In the genomic region with DNA sequence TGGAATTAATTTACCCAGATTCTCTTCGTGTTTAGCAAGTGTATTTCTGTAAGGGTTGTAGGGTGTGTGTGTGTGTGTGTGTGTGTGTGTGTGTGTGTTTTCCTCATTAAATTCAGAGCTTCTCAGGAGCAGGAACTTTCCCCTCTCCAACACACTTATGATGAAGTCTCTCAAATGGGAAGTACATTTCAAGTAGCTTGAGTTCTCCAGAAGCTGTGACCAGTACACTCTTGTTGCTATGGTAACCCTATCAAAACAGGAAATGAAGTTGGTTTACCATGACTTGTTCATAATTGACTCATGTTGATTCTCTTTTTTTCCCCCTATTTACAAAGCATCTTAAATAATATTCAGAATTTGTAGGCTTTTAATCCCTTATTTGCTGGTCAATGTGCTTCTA, we compare ENCODE assay signal across 14 mouse cellular contexts. TPM values are rescaled to one million over a fixed set of nuclear protein-coding genes. Genes with fewer than 3 reads are reported as not detected.
A peak's percentile ranks its signal among the peaks of the same experiment; 100 is the strongest.
DNase-seq lines count a peak whose midpoint lies in the region; ATAC-seq and TF ChIP-seq lines count a peak whose summit lies in the region.
"Had no signal": no experiment of that assay in that cellular context is flagged by ENCODE, and none has a peak within 500 bp of the region (broad histone marks: within the 10 kb centered on the region; RNA-seq: fewer than 3 reads in every experiment).

No protein-coding gene starts in this region.

- 88% methylated on average over 1 of the region's 1 CpGs for WGBS in lung, embryonic 14.5 days
- 52% methylated on average over 1 of the region's 1 CpGs for WGBS in lung, adult 2 months

- no peak for ATAC-seq in lung, embryonic 14.5 days (ENCODE audit: insufficient read depth)
- ATAC-seq in G1E (ENCODE audit: extremely low read depth, insufficient number of reproducible peaks, low FRiP score, poor library complexity, severe bottlenecking) = peak; percentile 63; the same call in 1 of the 2 replicates
- ATAC-seq in neutrophil, adult 5-6 weeks (ENCODE audit: extremely low read depth, insufficient number of reproducible peaks, low FRiP score, poor library complexity, severe bottlenecking) = peak; percentile 88; the same call in 1 of the 2 replicates
- ATAC-seq: hindbrain, embryonic 16.5 days had no signal

- no peak overlapping the region for H3K9ac ChIP-seq in lung, embryonic 14.5 days
- H3K9ac ChIP-seq: heart, embryonic 13.5 days; limb, embryonic 13.5 days had no signal

- DNase-seq in lung, embryonic 14.5 days = peak; percentile 27
- DNase-seq in lung, adult 2 months = no peak
- DNase-seq in G1E (ENCODE audit: low spot score) = peak; percentile 25
- DNase-seq in induced T-regulatory cell, adult 2 months (ENCODE audit: low read depth) = peak; percentile 95
- DNase-seq in cerebellum, adult 11-12 months = no peak
- DNase-seq in layer of hippocampus, adult 2 months (ENCODE audit: low spot score in 2 of 2) = no peak
- DNase-seq in layer of hippocampus, adult 18-20 months (ENCODE audit: low spot score in 2 of 2) = no peak
- DNase-seq: cerebellum, adult 11 months had no signal

- H3K27me3 ChIP-seq in lung, embryonic 14.5 days (ENCODE audit: insufficient read depth, low read length) = no peaks in the 10 kb centered on the region
- H3K27me3 ChIP-seq in G1E (ENCODE audit: insufficient read depth, low read length) = no peaks in the 10 kb centered on the region
- H3K27me3 ChIP-seq: heart, embryonic 13.5 days; limb, embryonic 13.5 days had no signal

- no peaks in the 10 kb centered on the region for H3K9me3 ChIP-seq in lung, embryonic 14.5 days (ENCODE audit: low read depth, low read length)
- H3K9me3 ChIP-seq in G1E (replicated peaks) = no peaks in the 10 kb centered on the region
- H3K9me3 ChIP-seq: forebrain, embryonic 10.5 days; heart, embryonic 13.5 days; limb, embryonic 13.5 days had no signal

- H3K4me2 ChIP-seq in lung, embryonic 14.5 days = no peak overlapping the region
- H3K4me2 ChIP-seq: heart, embryonic 13.5 days; limb, embryonic 13.5 days had no signal

- no peaks in the 10 kb centered on the region for H3K4me1 ChIP-seq in lung, embryonic 14.5 days (ENCODE audit: insufficient read depth)
- peaks cover 9% of the 10 kb centered on the region for H3K4me1 ChIP-seq in lung, adult 2 months (ENCODE audit: control insufficient read depth, insufficient read depth, low read length)
- H3K4me1 ChIP-seq in G1E (ENCODE audit: insufficient read depth, low read depth, low read length) = peaks cover 26% of the 10 kb centered on the region
- H3K4me1 ChIP-seq: forebrain, embryonic 10.5 days had no signal

- H3K4me3 ChIP-seq in lung, embryonic 14.5 days (ENCODE audit: low read depth, low read length) = no peak overlapping the region
- H3K4me3 ChIP-seq in lung, adult 2 months (replicated peaks; ENCODE audit: extremely low read depth, low read depth, low read length) = no peak overlapping the region
- no peak overlapping the region for H3K4me3 ChIP-seq in G1E (ENCODE audit: low read depth, low read length)
- H3K4me3 ChIP-seq in layer of hippocampus, adult 2 months = no peak overlapping the region
- H3K4me3 ChIP-seq: forebrain, embryonic 10.5 days; heart, embryonic 13.5 days; limb, embryonic 13.5 days; myocyte had no signal

- H3K27ac ChIP-seq in lung, embryonic 14.5 days (ENCODE audit: low read depth) = no peak overlapping the region
- no peak overlapping the region for H3K27ac ChIP-seq in layer of hippocampus, adult 2 months
- H3K27ac ChIP-seq: forebrain, embryonic 10.5 days; heart, embryonic 13.5 days; limb, embryonic 13.5 days had no signal

- TF ChIP-seq POLR2A in lung, adult 2 months (IDR thresholded peaks at IDR 0.05; ENCODE audit: borderline replicate concordance, extremely low read depth, low read depth, low read length) = no peak

- H3K36me3 ChIP-seq in lung, embryonic 14.5 days (ENCODE audit: insufficient read depth) = peaks cover 12% of the 10 kb centered on the region
- peaks cover 56% of the 10 kb centered on the region for H3K36me3 ChIP-seq in G1E (replicated peaks)

- TF ChIP-seq CTCF in lung, embryonic 14.5 days (IDR thresholded peaks at IDR 0.05; ENCODE audit: low read depth) = no peak
- no peak for TF ChIP-seq CTCF in lung, adult 2 months (IDR thresholded peaks at IDR 0.05; ENCODE audit: insufficient read depth, low read length)
- TF ChIP-seq CTCF in G1E (IDR thresholded peaks at IDR 0.05; ENCODE audit: low read depth, low read length) = no peak
- TF ChIP-seq CTCF in layer of hippocampus, adult 2 months (conservative IDR thresholded peaks at IDR 0.05) = no peak

RNA-seq across cellular contexts. Expression of a gene that starts 29.4 kb away (rescaled TPM):
- 181 and 186 TPM in 2 replicates for polyA plus RNA-seq in lung, embryonic 14.5 days (2014; fragmentation: Nextera tagmentation; extraction: Ambion mirVana)
- 44.2 and 61.0 TPM in 2 replicates for polyA plus RNA-seq in lung, adult 2 months (2012; rRNA removed)
- total RNA-seq in G1E (2014; fragmentation: Nextera tagmentation) (248 and 276 TPM in 2 replicates), G1E (2017) (173 and 180 TPM in 2 replicates)
- polyA plus RNA-seq in G1E (2012) = 54.2 and 72.7 TPM in 2 replicates
- 130 and 147 TPM in 2 replicates for total RNA-seq in neutrophil, adult 5-6 weeks (2017)
- total RNA-seq in layer of hippocampus, adult 2 months (2021) = 100 to 1,000 TPM; 522 to 547 TPM
- 100 to 1,000 TPM; 507 to 529 TPM for total RNA-seq in layer of hippocampus, adult 18-20 months (2021)

RNA-seq across cellular contexts. Expression of a gene that starts 56.9 kb away (rescaled TPM):
- polyA plus RNA-seq in lung, embryonic 14.5 days (2014; fragmentation: Nextera tagmentation; extraction: Ambion mirVana) = 31.1 and 36.2 TPM in 2 replicates
- polyA plus RNA-seq in lung, adult 2 months (2012; rRNA removed) = 1.2 and 2.2 TPM in 2 replicates
- 0.90 and 1.2 TPM in 2 replicates for total RNA-seq in G1E (2014; fragmentation: Nextera tagmentation)
- total RNA-seq in G1E (2017) = 0.87 and 1.5 TPM in 2 replicates
- 0.09 and 0.15 TPM in 2 replicates for polyA plus RNA-seq in G1E (2012)
- total RNA-seq in neutrophil, adult 5-6 weeks (2017) = 1.3 and 2.8 TPM in 2 replicates
- total RNA-seq in layer of hippocampus, adult 2 months (2021) = 10 to 100 TPM; 35.0 to 38.0 TPM
- 10 to 100 TPM; 35.7 to 36.5 TPM for total RNA-seq in layer of hippocampus, adult 18-20 months (2021)

Comparison
In these comparisons a context has a peak if more than half of its experiments do, and no peak if none do; other contexts are left out.
1. DNase-seq: peak in lung, embryonic 14.5 days (single experiment), G1E (single experiment) and induced T-regulatory cell, adult 2 months (single experiment); none in lung, adult 2 months (single experiment), cerebellum, adult 11-12 months (single experiment), layer of hippocampus, adult 2 months (0 of 2) and layer of hippocampus, adult 18-20 months (0 of 2).